Mouse (Mus musculus): ENCODE measurements around the gene Hsd17b1.

DNA sequence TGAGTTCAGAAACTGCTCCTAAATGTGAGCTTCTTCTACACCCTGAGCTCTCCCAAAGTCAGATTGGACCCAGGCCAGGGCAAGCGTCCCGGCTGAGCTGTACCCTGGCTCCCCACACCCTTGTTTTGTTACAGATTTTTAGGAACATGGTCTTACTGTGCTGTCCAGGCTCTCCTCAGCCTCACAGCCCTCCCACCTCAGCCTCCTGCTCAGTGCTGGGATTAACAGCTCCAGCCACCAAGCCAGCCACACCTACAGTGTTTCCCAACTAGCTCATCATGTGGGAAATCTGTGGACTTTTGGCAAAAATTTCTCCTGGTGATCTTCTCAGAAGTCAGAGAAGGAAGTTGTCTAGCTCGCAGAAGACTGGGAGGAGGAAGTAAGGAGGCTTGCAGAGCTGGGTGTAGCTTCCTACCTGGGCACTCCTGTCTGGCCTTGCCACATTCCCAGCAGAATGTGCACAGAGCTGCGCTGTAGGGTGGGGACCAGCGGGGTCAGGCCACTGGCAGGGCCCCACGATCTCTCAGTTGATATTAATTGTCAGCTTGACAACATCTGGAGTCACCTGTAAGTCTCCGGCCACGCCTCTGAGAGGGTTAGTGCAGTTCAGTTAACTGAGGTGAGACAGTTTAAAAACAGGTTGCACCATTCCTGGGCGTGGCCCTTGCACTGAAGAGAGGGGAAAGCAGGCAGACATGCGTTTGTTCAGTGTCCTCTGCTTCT, 25.3 kb upstream of the Hsd17b1 start:
- no peak for TF ChIP-seq CTCF (IDR thresholded peaks at IDR 0.05; ENCODE audit: insufficient read depth, low read depth, low read length)
- TF ChIP-seq POLR2A (IDR thresholded peaks at IDR 0.05; ENCODE audit: insufficient read depth, low read depth, low read length), result no peak
